Mouse (Mus musculus): Measurements from ENCODE around the gene Slc25a1. TPM values are rescaled to one million over a fixed set of nuclear protein-coding genes. Genes with fewer than 3 reads are reported as not detected.

The Slc25a1 gene
- polyA plus RNA-seq, 1 experiment, result 59.4 TPM

DNA sequence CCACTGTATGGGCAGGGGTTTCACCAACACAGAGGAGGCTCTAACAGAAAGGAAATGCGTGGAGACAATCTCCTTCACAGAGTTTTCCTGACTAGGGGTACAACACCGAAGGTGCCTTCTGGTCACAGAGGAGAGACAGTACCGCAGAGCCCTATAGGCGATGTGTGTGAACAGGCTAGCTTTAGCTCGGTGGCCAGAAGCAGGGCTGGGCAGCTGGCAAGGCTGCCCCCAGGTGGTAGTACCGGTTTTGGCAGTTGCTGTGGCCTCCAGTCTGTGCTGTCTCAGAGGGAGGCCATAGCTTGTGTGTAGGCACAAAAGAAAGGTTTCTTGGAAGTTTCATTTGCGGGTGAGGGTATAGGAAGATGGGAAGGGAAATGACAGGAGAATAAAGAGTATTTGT, 10.8 kb upstream of the Slc25a1 start:
- TF ChIP-seq CTCF (IDR thresholded peaks at IDR 0.05; ENCODE audit: low read depth, low read length), result peak; percentile 56
- no peak for TF ChIP-seq POLR2A (IDR thresholded peaks at IDR 0.05; ENCODE audit: borderline replicate concordance, low read depth, low read length)
- Histone ChIP-seq H3K4me1 (ENCODE audit: control insufficient read depth, insufficient read depth, low read length) (peaks cover 11% of the 10 kb centered on the region), H3K27ac (ENCODE audit: insufficient read depth, low read depth, low read length) (no peak overlapping the region), H3K4me3 (ENCODE audit: insufficient read depth, low read length) (no peak overlapping the region)

DNA sequence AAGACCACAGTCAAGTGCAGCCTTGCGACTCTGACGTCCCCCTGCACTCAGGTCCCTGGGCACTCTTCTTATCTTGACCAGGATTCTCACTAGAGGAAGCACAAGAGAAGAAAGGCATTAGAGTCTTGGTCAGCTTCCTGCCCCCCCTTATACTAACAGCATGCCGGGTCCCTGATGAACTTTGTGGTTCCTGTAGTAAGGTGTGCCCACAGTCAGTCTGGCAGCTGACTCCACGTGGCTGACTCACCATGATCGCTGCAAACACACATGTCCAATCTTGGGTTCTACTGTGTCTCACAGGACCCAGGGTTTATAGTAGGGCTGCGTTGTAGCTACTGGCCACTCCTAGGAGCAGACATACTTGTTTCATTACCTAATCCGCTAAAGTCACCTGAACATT, 10.2 kb upstream of the Slc25a1 start:
- TF ChIP-seq CTCF (IDR thresholded peaks at IDR 0.05; ENCODE audit: low read depth, low read length) (no peak), POLR2A (IDR thresholded peaks at IDR 0.05; ENCODE audit: borderline replicate concordance, low read depth, low read length) (no peak)
- no peak overlapping the region for H3K4me3 ChIP-seq (ENCODE audit: insufficient read depth, low read length)
- H3K4me1 ChIP-seq (ENCODE audit: control insufficient read depth, insufficient read depth, low read length), result peaks cover 11% of the 10 kb centered on the region
- no peak overlapping the region for H3K27ac ChIP-seq (ENCODE audit: insufficient read depth, low read depth, low read length)

DNA sequence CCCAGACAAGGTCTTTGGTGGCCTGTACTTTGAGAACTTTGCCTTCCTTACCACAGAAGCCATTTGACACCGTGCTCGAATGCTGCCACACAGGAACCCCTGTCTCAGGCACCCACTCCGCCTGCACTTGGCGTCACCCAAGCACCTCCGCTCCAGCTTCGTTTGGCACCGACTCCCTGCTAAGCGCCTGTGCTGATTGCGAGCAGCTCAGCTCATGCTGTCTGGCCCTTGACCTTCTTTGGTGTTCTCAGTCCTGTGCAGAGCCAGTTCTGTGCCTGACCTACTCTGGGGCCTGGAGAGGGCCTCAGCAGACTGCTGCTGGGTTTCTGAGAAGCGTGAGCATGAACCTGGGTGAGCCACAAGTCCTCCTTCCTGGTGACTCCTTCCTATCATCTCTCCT, 8.8 kb upstream of the Slc25a1 start:
- no peak for TF ChIP-seq POLR2A (IDR thresholded peaks at IDR 0.05; ENCODE audit: borderline replicate concordance, low read depth, low read length)
- Histone ChIP-seq H3K4me1 (ENCODE audit: control insufficient read depth, insufficient read depth, low read length) (peaks cover 11% of the 10 kb centered on the region), H3K4me3 (ENCODE audit: insufficient read depth, low read length) (no peak overlapping the region), H3K27ac (ENCODE audit: insufficient read depth, low read depth, low read length) (no peak overlapping the region)

DNA sequence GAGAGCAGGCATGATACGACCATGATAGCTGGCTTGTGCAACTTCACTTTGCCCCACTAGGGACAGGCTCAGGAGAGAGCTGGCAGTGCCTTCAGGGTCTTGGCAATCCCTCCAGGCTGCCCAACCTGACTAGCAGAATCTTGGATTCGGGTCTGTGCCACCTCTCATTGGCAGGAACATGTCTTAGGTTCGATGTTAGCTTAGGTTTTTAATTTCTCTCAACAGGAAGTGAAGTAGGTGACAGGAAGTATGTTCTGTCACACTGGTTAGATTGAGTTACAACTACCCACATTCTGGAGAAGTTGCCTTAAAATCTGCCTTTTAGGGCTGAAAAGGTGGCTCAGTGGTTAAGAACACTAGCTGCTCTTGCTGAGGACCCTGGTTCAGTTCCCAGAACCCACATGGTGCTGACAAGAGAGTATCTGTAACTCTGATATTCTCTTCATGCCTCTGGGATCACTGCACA, 6.5 kb upstream of the Slc25a1 start:
- Histone ChIP-seq H3K4me1 (ENCODE audit: control insufficient read depth, insufficient read depth, low read length) (peaks cover 11% of the 10 kb centered on the region), H3K4me3 (ENCODE audit: insufficient read depth, low read length) (no peak overlapping the region), H3K27ac (ENCODE audit: insufficient read depth, low read depth, low read length) (no peak overlapping the region)
- TF ChIP-seq CTCF (IDR thresholded peaks at IDR 0.05; ENCODE audit: low read depth, low read length) (no peak), POLR2A (IDR thresholded peaks at IDR 0.05; ENCODE audit: borderline replicate concordance, low read depth, low read length) (no peak)

DNA sequence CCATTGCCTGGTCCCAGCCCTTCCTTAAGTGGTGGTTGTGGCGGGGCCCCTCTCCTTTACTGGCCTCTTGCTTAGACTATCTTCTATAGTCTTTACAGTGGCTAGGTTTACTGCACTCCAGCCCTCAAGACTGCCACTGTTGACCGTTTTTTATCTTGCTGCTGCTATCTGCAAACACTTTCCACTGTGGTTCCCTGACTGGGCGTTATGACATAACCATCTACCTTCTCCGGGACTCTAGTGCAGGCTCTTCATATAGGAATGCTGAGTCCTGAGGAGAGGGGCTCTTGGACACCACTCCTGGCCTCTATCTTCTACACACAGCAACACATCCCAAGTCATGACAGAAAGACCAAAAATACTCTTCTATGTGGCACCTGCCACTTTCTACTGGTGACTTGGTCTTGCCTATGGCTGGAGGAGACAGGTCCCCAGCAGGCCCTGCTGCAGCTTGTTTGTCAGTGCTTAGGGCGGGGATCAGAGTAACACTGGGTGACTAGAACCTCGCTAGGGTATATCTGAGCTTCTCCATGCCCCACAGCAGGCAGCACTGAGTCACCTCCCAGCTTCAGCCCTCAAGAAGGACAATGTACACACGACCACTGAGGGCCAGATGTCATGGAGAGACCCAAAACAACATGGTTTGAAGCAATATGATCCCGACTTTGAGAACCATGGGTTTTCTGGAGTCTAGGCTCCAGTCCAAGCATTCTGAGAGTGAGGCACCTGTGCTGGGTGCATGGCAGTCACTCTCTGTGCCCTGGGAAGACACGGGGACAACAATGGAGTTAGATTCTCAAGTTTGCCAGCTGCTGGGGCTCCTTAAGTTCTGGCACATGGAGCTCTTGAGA, 5.8 kb upstream of the Slc25a1 start:
- H3K4me3 ChIP-seq (ENCODE audit: insufficient read depth, low read length), result no peak overlapping the region
- no peak overlapping the region for H3K27ac ChIP-seq (ENCODE audit: insufficient read depth, low read depth, low read length)
- TF ChIP-seq POLR2A (IDR thresholded peaks at IDR 0.05; ENCODE audit: borderline replicate concordance, low read depth, low read length) (no peak), CTCF (IDR thresholded peaks at IDR 0.05; ENCODE audit: low read depth, low read length) (no peak)
- peaks cover 15% of the 10 kb centered on the region for H3K4me1 ChIP-seq (ENCODE audit: control insufficient read depth, insufficient read depth, low read length)

DNA sequence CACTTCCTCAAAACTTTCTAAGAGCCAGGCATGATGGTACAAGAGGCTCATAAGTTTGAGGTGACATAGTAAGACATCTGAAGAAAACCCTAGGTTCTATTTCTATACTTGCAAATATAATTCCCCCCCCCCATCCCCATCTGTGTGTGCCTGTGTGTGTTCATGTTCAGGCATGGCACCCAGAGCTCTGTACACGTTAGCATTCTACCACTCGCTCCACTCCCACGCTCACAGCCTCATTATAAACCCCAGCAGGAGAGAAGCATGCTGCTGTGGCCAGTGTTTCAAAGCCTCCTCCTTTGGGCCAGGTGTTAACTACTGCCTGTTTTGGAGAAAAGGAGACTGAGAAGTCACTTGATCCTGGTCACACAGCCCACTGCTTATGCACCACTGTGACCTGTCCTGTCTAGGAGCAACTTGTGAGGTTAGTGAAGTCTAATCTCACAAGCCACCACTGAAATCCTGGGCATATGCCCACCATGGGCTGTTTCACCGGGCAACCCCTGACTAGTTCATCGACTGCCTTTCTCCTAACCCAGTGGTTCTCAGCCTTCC, 4.0 kb upstream of the Slc25a1 start:
- TF ChIP-seq POLR2A (IDR thresholded peaks at IDR 0.05; ENCODE audit: borderline replicate concordance, low read depth, low read length) (no peak), CTCF (IDR thresholded peaks at IDR 0.05; ENCODE audit: low read depth, low read length) (no peak)
- Histone ChIP-seq H3K4me3 (ENCODE audit: insufficient read depth, low read length) (no peak overlapping the region), H3K4me1 (ENCODE audit: control insufficient read depth, insufficient read depth, low read length) (peaks cover 17% of the 10 kb centered on the region), H3K27ac (ENCODE audit: insufficient read depth, low read depth, low read length) (no peak overlapping the region)

DNA sequence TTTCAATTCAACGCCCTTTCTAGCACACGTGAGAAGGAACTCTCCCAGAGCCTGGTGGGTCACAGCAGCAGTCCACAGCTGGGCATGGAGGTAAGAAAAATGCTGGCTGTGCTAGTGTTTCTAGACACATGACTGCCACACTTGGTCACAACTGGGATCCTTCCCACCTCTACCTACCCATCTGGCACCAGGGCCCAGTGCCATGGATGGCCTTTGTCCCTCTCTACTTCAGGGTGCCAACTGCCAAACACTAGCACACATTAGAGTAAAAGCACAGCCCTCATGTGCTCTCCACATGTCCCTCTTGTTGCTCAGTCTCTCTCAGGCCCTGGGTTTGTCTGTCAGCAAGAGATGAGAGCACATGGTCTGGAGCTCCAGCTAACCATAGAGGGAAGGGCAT, 1.6 kb upstream of the Slc25a1 start:
- Histone ChIP-seq H3K4me3 (ENCODE audit: insufficient read depth, low read length) (no peak overlapping the region), H3K4me1 (ENCODE audit: control insufficient read depth, insufficient read depth, low read length) (peaks cover 14% of the 10 kb centered on the region), H3K27ac (ENCODE audit: insufficient read depth, low read depth, low read length) (no peak overlapping the region)
- TF ChIP-seq CTCF (IDR thresholded peaks at IDR 0.05; ENCODE audit: low read depth, low read length) (no peak), POLR2A (IDR thresholded peaks at IDR 0.05; ENCODE audit: borderline replicate concordance, low read depth, low read length) (no peak)

DNA sequence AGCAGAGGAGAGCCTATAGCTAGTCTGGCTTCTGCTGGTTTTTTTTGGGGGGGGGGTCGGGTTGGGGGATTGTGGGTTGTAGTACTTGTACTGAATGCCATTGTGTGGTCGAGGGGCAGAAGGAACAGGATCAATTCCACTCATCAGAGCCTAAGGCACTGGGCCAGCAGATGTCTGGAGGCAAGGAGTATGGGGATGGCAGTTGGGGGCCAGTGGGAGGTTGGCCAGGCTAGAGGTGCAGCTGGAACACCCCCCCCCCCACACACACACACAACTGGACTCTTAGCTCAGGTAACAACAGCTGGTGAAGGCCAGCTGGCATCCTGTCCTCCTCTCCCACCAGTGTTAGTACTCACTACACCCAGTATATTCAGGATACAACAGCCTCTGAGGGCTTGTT, 1.2 kb upstream of the Slc25a1 start:
- peaks cover 10% of the 10 kb centered on the region for H3K4me1 ChIP-seq (ENCODE audit: control insufficient read depth, insufficient read depth, low read length)
- no peak overlapping the region for H3K4me3 ChIP-seq (ENCODE audit: insufficient read depth, low read length)
- peak overlapping the region; percentile 81 for H3K27ac ChIP-seq (ENCODE audit: insufficient read depth, low read depth, low read length)

DNA sequence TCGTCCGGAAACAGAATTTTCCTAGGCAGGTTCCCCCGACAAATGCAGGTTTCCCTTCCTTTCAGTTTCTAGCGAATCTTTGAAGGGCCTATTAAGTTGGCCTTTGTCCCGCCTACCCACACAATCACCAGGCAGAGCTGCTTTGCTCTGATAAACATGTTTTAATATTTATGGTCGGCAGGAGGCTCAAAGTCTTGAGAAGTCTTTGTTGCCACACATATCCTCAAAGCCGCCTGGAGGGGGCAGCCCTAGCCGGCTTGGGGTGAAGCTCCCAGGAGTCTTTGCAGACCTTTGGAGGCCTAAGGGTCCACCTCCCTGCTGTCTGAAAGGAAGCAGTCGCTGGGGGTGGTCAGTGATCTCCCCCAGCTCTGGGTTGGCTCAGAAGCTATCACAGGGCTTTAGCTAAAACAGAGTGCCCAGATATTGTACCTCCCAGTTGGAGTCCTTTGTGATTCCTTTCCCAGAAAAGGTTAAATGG, 647 bp upstream of the Slc25a1 start:
- Histone ChIP-seq H3K4me3 (ENCODE audit: insufficient read depth, low read length) (peak overlapping the region; percentile 74), H3K27ac (ENCODE audit: insufficient read depth, low read depth, low read length) (peak overlapping the region; percentile 81), H3K4me1 (ENCODE audit: control insufficient read depth, insufficient read depth, low read length) (peaks cover 8% of the 10 kb centered on the region)
- peak; percentile 43 for TF ChIP-seq CTCF (IDR thresholded peaks at IDR 0.05; ENCODE audit: low read depth, low read length)
- TF ChIP-seq POLR2A (IDR thresholded peaks at IDR 0.05; ENCODE audit: borderline replicate concordance, low read depth, low read length), result no peak

More for the DNA sequence above, 1.2 kb upstream of the Slc25a1 start:
- TF ChIP-seq CTCF (IDR thresholded peaks at IDR 0.05; ENCODE audit: low read depth, low read length) (no peak), POLR2A (IDR thresholded peaks at IDR 0.05; ENCODE audit: borderline replicate concordance, low read depth, low read length) (no peak)

All from bone marrow macrophage, adult 2 months (primary cell).